In genomic region chr3:151840688-151841087, GRCm38 (mm10) we compare ENCODE assay signal across 16 mouse cellular contexts. TPM values are rescaled to one million over a fixed set of nuclear protein-coding genes. Genes with fewer than 3 reads are reported as not detected.
"Had no signal": no experiment of that assay in that cellular context is flagged by ENCODE, and none has a peak within 500 bp of the region (broad histone marks: within the 10 kb centered on the region; RNA-seq: fewer than 3 reads in every experiment).

No protein-coding gene starts in this region.

- H3K36me3 ChIP-seq: kidney, embryonic 15.5 days; limb, embryonic 10.5 days; liver, embryonic 12.5 days; lung, embryonic 15.5 days; midbrain, embryonic 12.5 days; neural tube, embryonic 13.5 days; stomach, embryonic 15.5 days had no signal

- H3K9me3 ChIP-seq: kidney, embryonic 15.5 days; limb, embryonic 10.5 days; liver, embryonic 12.5 days; lung, embryonic 15.5 days; midbrain, embryonic 12.5 days; neural tube, embryonic 13.5 days; stomach, embryonic 15.5 days had no signal

- H3K27me3 ChIP-seq: kidney, embryonic 15.5 days had no signal

- H3K4me2 ChIP-seq: kidney, embryonic 15.5 days; liver, embryonic 12.5 days; lung, embryonic 15.5 days; midbrain, embryonic 12.5 days; neural tube, embryonic 13.5 days; stomach, embryonic 15.5 days had no signal

- ATAC-seq: liver, embryonic 12.5 days; midbrain, embryonic 16.5 days had no signal

- H3K4me3 ChIP-seq: kidney, embryonic 15.5 days; left cerebral cortex, adult 2 months; limb, embryonic 10.5 days; liver, embryonic 12.5 days; lung, embryonic 15.5 days; midbrain, embryonic 12.5 days; neural tube, embryonic 13.5 days; stomach, embryonic 15.5 days had no signal

- DNase-seq: kidney, adult 2 months; kidney, postnatal 14 days; retina, postnatal 1 day; right cerebral cortex, postnatal 14 days; thymus, postnatal 36 days had no signal

- H3K9ac ChIP-seq: kidney, embryonic 15.5 days; liver, embryonic 12.5 days; lung, embryonic 15.5 days; midbrain, embryonic 12.5 days; neural tube, embryonic 13.5 days; stomach, embryonic 15.5 days had no signal

- H3K4me1 ChIP-seq: liver, embryonic 12.5 days had no signal

- H3K27ac ChIP-seq: kidney, embryonic 15.5 days; left cerebral cortex, adult 2 months; limb, embryonic 10.5 days; liver, embryonic 12.5 days; lung, embryonic 15.5 days; macrophage; midbrain, embryonic 12.5 days; neural tube, embryonic 13.5 days; stomach, embryonic 15.5 days had no signal

RNA-seq across cellular contexts. Expression of gene Ptgfr, which starts 3.3 kb away (rescaled TPM):
- total RNA-seq: megakaryocyte-erythroid progenitor cell, adult 5-6 weeks had no signal
- polyA plus RNA-seq: macrophage had no signal
